Mouse (Mus musculus): ENCODE measurements around the gene 0610009B22Rik. TPM values are rescaled to one million over a fixed set of nuclear protein-coding genes. Genes with fewer than 3 reads are reported as not detected.
A peak's percentile ranks its signal among the peaks of the same experiment; 100 is the strongest.

The 0610009B22Rik gene
- polyA plus RNA-seq, 1 experiment = 41.0 TPM

- Histone ChIP-seq H3K36me3 (ENCODE audit: control insufficient read depth, insufficient read depth, low read length) (no peaks in the 10 kb centered on the region), H3K27ac (ENCODE audit: insufficient read depth, low read depth, low read length) (peak overlapping the region; percentile 31; the same call in 1 of the 2 replicates), H3K4me3 (ENCODE audit: insufficient read depth, low read depth, low read length) (peak overlapping the region; percentile 26; the same call in 1 of the 2 replicates), H3K27me3 (replicated peaks; ENCODE audit: control insufficient read depth, insufficient read depth, low read length) (no peaks in the 10 kb centered on the region), H3K4me1 (ENCODE audit: control insufficient read depth, insufficient read depth, low read length) (peaks cover 10% of the 10 kb centered on the region)
- no peak for DNase-seq
- WGBS = 14% methylated on average over 17 of the region's 17 CpGs
- TF ChIP-seq CTCF (conservative IDR thresholded peaks at IDR 0.05; ENCODE audit: insufficient read depth, insufficient read length, low read depth, low read length) (no peak), POLR2A (IDR thresholded peaks at IDR 0.05; ENCODE audit: low read depth, low read length) (no peak)
These were observed 50.7 kb downstream of the 0610009B22Rik start for GRCm38 (mm10) chr11:51637971-51638414.

GRCm38 (mm10) chr11:51636323-51636684, 52.4 kb downstream of the 0610009B22Rik start:
- H3K4me3 ChIP-seq (ENCODE audit: insufficient read depth, low read depth, low read length) = peak overlapping the region; percentile 59
- WGBS = 5% methylated on average over 6 of the region's 6 CpGs
- no peaks in the 10 kb centered on the region for H3K27me3 ChIP-seq (replicated peaks; ENCODE audit: control insufficient read depth, insufficient read depth, low read length)
- peaks cover 24% of the 10 kb centered on the region for H3K4me1 ChIP-seq (ENCODE audit: control insufficient read depth, insufficient read depth, low read length)
- H3K27ac ChIP-seq (ENCODE audit: insufficient read depth, low read depth, low read length) = peak overlapping the region; percentile 71
- peak; percentile 79 for DNase-seq
- no peaks in the 10 kb centered on the region for H3K36me3 ChIP-seq (ENCODE audit: control insufficient read depth, insufficient read depth, low read length)
- TF ChIP-seq POLR2A (IDR thresholded peaks at IDR 0.05; ENCODE audit: low read depth, low read length) = no peak
- peak; percentile 65 for TF ChIP-seq CTCF (conservative IDR thresholded peaks at IDR 0.05; ENCODE audit: insufficient read depth, insufficient read length, low read depth, low read length)

- Histone ChIP-seq H3K27me3 (replicated peaks; ENCODE audit: control insufficient read depth, insufficient read depth, low read length) (no peaks in the 10 kb centered on the region), H3K36me3 (ENCODE audit: control insufficient read depth, insufficient read depth, low read length) (no peaks in the 10 kb centered on the region), H3K4me1 (ENCODE audit: control insufficient read depth, insufficient read depth, low read length) (peaks cover 30% of the 10 kb centered on the region), H3K27ac (ENCODE audit: insufficient read depth, low read depth, low read length) (peak within 1 kb of the TSS; percentile 71), H3K4me3 (ENCODE audit: insufficient read depth, low read depth, low read length) (peak within 1 kb of the TSS; percentile 59)
- WGBS = under 1% methylated on average over 61 of the region's 61 CpGs
- peak; percentile 95 for DNase-seq
- no peak for TF ChIP-seq CTCF (conservative IDR thresholded peaks at IDR 0.05; ENCODE audit: insufficient read depth, insufficient read length, low read depth, low read length)
- no peak for TF ChIP-seq POLR2A (IDR thresholded peaks at IDR 0.05; ENCODE audit: low read depth, low read length)
These were observed 53.0 kb downstream of the 0610009B22Rik start, which contains the start of gene Rmnd5b for GRCm38 (mm10) chr11:51635525-51636322. TSS of gene Rmnd5b (minus strand) at chr11:51635896.

Other genes starting within 250 kb of the 0610009B22Rik start
- 28.5 and 34.5 TPM in 2 replicates for gene Phykpl, start 104.1 kb downstream of the 0610009B22Rik start, polyA plus RNA-seq (2012; rRNA removed)
- 116 and 138 TPM in 2 replicates for gene Hnrnpab, start 82.0 kb downstream of the 0610009B22Rik start, polyA plus RNA-seq (2012; rRNA removed)
- gene Nhp2, start 69.1 kb downstream of the 0610009B22Rik start, polyA plus RNA-seq (2012; rRNA removed) = 44.6 and 49.8 TPM in 2 replicates
- 46.6 and 52.9 TPM in 2 replicates for gene Rmnd5b, start 53.0 kb downstream of the 0610009B22Rik start, polyA plus RNA-seq (2012; rRNA removed)
- gene N4bp3, start 38.0 kb downstream of the 0610009B22Rik start, polyA plus RNA-seq (2012; rRNA removed) = 11.8 and 13.6 TPM in 2 replicates
- gene D930048N14Rik, start 37.9 kb downstream of the 0610009B22Rik start, polyA plus RNA-seq (2012; rRNA removed) = 10.7 and 13.7 TPM in 2 replicates
- 14.7 and 14.8 TPM in 2 replicates for gene Sec24a, start 74.8 kb upstream of the 0610009B22Rik start, polyA plus RNA-seq (2012; rRNA removed)
- 47.1 and 62.2 TPM in 2 replicates for gene Sar1b, start 74.8 kb upstream of the 0610009B22Rik start, polyA plus RNA-seq (2012; rRNA removed)
- gene Jade2, start 168.8 kb upstream of the 0610009B22Rik start, polyA plus RNA-seq (2012; rRNA removed) = 13.4 and 13.8 TPM in 2 replicates